Mouse (Mus musculus): ENCODE results near the gene Usf2.
"Not testable (repeated sequence)": the region's sequence is repeated elsewhere in the genome, so short reads cannot be mapped to it uniquely, and the experiment has no call there.

DNA sequence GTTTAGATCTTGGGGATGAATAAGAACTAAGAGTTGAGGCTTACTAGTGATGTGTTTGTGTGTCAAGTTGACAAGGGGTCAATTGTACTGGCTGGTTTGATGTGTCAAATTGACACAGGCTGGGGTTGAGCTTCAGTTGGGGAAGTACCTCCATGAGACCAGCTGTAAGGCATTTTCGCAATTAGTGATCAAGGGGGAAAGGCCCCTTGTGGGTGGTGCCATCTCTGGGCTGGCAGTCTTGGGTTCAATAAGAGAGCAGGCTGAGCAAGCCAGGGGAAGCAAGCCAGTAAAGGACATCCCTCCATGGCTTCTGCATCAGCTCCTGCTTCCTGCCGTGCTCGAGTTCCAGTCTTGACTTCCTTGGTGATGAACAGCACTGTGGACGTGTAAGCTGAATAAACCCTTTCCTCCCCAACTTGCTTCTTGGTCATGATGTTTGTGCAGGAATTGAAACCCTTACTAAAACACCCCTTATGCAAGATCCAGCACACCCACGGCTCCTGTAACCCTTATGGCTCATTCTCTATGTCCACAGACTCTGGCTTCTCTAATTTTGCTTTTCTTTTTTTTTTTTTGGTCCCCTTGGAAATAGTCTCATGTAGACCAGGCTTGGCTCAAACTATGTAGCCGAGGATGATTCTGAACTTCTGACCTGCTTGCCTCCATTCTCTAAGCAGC, 21.0 kb downstream of the Usf2 start:
- TF ChIP-seq CTCF, EP300 (IDR thresholded peaks at IDR 0.05): not testable (repeated sequence)

All from lung, postnatal 0 days (tissue).